Mouse (Mus musculus) MEL (cell line): ENCODE results near the gene Napa.

ENCODE experiments used
- E2F4 ChIP-seq: IDR thresholded peaks from 2 replicates; pipeline ENCODE4 v1.6.1; 2011; ENCODE audit warnings: low read depth, low read length, improper control_type of control experiment, borderline replicate concordance
- GATA1 ChIP-seq: IDR thresholded peaks from 2 replicates; pipeline ENCODE4 v1.6.1; 2011; ENCODE audit warnings: low read depth, low read length, improper control_type of control experiment
- KAT2A ChIP-seq: conservative IDR thresholded peaks from 2 replicates; pipeline ENCODE4 v1.6.1; 2012; ENCODE audit warnings: low read depth, low read length, improper control_type of control experiment, inconsistent platforms
- MAZ ChIP-seq: IDR thresholded peaks from 2 replicates; pipeline ENCODE4 v1.6.1; 2012; ENCODE audit warnings: low read depth, mild to moderate bottlenecking, inconsistent platforms, low read length, improper control_type of control experiment
- MEF2A ChIP-seq: IDR thresholded peaks from 2 replicates; pipeline ENCODE4 v1.6.1; 2014; ENCODE audit warnings: low read depth, mild to moderate bottlenecking, inconsistent platforms, low read length, improper control_type of control experiment; ENCODE audit not compliant: poor library complexity, insufficient replicate concordance, severe bottlenecking; ENCODE audit errors: extremely low read depth
- POLR2A ChIP-seq, 2 experiments: IDR thresholded peaks; 2 replicates each; pipeline ENCODE4 v1.6.1; 2011 to 2012; ENCODE audit warnings: low read length in 2 of 2, mild to moderate bottlenecking in 2 of 2, control low read depth in 1 of 2, improper control_type of control experiment in 1 of 2, low read depth in 1 of 2, moderate library complexity in 1 of 2; ENCODE audit not compliant: control insufficient read depth in 1 of 2, insufficient read depth in 1 of 2, poor library complexity in 1 of 2
- USF1 ChIP-seq: IDR thresholded peaks from 2 replicates; pipeline ENCODE4 v1.6.1; 2014; ENCODE audit warnings: low read depth, mild to moderate bottlenecking, inconsistent platforms, low read length, improper control_type of control experiment, moderate library complexity

DNA sequence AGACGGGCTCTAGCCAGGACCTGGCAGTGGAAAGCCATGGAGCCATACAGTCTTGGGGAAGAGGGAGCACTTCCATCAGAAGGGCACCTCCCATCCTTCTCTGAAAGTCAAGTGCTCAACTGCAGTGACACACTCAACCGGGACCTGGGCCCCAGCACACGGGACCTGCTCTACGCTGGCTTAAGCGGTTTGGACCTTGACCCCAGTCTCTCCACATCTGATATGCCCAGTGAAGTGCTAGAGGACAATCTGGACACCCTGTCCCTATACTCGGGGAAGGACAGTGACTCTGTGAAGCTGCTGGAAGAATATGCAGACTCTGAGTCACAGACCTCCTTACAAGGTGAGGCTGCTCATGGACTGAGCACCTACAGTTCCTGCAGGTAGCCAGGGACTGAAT is 26.4 kb upstream of the Napa start:
- TF ChIP-seq GATA1 (no peak), USF1 (no peak), POLR2A (IDR thresholded peaks at IDR 0.05; ENCODE audit: control insufficient read depth in 1 of 2, insufficient read depth in 1 of 2, low read depth in 1 of 2, low read length in 2 of 2, poor library complexity in 1 of 2) (no peak), E2F4 (no peak), MAZ (no peak), KAT2A (no peak), MEF2A (no peak)
